Mouse (Mus musculus): ENCODE measurements around the gene Psg16. TPM values are rescaled to one million over a fixed set of nuclear protein-coding genes. Genes with fewer than 3 reads are reported as not detected.

Psg16 gene
- polyA plus RNA-seq (2014; fragmentation: Nextera tagmentation; extraction: Ambion mirVana) = 0.12 and 0.24 TPM in 2 replicates

DNA sequence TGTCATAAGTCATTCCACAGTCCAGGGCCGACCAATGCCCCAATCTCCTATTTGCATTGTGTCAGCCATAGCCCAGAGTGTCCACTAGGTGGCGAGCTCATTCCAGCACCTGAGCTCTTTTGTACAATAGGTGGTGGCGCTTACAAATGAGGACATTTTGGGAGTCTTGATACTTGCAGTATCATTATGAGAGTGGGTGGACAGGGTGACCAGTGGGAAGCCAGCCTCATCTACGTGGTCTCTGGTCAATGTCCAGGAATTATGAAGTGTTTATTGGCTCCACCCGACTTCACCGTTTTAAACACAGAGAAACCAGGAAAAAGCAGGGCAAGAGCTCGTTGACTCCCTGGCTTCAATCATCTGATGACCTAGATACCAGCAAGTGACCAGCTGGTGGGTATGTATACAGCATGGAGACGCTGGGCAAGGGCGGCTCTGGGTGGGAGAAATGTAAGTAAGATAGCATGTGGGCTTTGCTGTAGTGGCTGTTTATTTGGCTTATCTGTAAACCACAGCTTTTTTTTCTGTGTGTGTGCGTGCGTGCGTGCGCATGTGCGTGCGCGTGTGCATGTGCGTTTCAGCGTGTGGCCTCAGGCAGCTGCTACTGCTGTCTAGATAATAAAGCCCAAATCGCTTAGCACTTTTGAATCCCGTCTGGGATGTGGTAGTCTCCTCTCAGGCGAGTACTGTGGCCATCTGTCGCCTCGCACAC, at the start of gene Psg16:
Psg16 (plus strand) TSS at position 137 of the 712 bp plus-strand sequence.
- peak; percentile 83 for DNase-seq (ENCODE audit: low spot score)
- Histone ChIP-seq H3K4me1 (ENCODE audit: control insufficient read depth, insufficient read depth, low read length) (no peaks in the 10 kb centered on the region), H3K36me3 (ENCODE audit: control insufficient read depth, insufficient read depth, low read length) (no peaks in the 10 kb centered on the region), H3K9me3 (ENCODE audit: control insufficient read depth, low read length) (0 out of 2 replicates have a peak, but pooled peaks cover 6% of the 10 kb centered on the region), H3K27ac (replicated peaks; ENCODE audit: low read depth, low read length) (no peak within 1 kb of the TSS), H3K9ac (ENCODE audit: low read length) (no peak within 1 kb of the TSS), H3K4me2 (ENCODE audit: low read depth, severe bottlenecking) (no peak within 1 kb of the TSS), H3K27me3 (ENCODE audit: control insufficient read depth, insufficient read depth, low read length) (no peaks in the 10 kb centered on the region), H3K4me3 (ENCODE audit: low read depth, low read length) (no peak within 1 kb of the TSS)
- peak; percentile 80; the same call in 1 of the 2 replicates for ATAC-seq (ENCODE audit: insufficient number of reproducible peaks, low FRiP score, low TSS enrichment, low read depth)
- 68% methylated on average over 23 of the region's 23 CpGs for WGBS

DNA sequence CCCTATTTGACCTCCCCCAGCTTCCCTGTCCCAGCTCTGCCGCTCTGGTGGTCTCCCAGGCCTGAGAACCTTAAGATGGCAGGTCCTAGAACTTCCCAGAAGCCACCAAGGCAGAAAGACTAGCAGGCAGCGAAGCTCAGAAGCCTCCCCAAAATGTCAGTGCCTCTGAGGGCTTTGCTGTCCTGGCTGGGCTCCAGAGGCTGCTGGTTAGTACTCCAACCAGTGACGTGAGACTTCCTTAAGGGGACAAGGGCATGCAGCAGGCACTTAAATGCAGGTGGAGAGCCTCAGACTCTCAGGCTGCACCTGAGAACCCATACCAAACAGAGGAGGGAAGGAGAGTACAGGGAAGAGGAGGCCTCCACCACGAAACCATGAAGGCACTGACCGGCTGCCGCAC, 49.7 kb upstream of the Psg16 start:
- H3K27me3 ChIP-seq (ENCODE audit: control insufficient read depth, insufficient read depth, low read length) = no peaks in the 10 kb centered on the region
- 0 out of 2 replicates have a peak overlapping the region, but pooled peaks have one; percentile 0 for H3K4me3 ChIP-seq (ENCODE audit: low read depth, low read length)
- H3K9ac ChIP-seq (ENCODE audit: low read length) = no peak overlapping the region
- no peaks in the 10 kb centered on the region for H3K9me3 ChIP-seq (ENCODE audit: control insufficient read depth, low read length)
- no peak overlapping the region for H3K4me2 ChIP-seq (ENCODE audit: low read depth, severe bottlenecking)
- H3K27ac ChIP-seq (replicated peaks; ENCODE audit: low read depth, low read length) = no peak overlapping the region; the same call in 1 of the 2 replicates
- peaks cover 17% of the 10 kb centered on the region for H3K36me3 ChIP-seq (ENCODE audit: control insufficient read depth, insufficient read depth, low read length)
- peaks cover 21% of the 10 kb centered on the region for H3K4me1 ChIP-seq (ENCODE audit: control insufficient read depth, insufficient read depth, low read length)
- ATAC-seq (ENCODE audit: insufficient number of reproducible peaks, low FRiP score, low TSS enrichment, low read depth) (no peak), DNase-seq (ENCODE audit: low spot score) (no peak)
- 92% methylated on average over 6 of the region's 6 CpGs for WGBS

DNA sequence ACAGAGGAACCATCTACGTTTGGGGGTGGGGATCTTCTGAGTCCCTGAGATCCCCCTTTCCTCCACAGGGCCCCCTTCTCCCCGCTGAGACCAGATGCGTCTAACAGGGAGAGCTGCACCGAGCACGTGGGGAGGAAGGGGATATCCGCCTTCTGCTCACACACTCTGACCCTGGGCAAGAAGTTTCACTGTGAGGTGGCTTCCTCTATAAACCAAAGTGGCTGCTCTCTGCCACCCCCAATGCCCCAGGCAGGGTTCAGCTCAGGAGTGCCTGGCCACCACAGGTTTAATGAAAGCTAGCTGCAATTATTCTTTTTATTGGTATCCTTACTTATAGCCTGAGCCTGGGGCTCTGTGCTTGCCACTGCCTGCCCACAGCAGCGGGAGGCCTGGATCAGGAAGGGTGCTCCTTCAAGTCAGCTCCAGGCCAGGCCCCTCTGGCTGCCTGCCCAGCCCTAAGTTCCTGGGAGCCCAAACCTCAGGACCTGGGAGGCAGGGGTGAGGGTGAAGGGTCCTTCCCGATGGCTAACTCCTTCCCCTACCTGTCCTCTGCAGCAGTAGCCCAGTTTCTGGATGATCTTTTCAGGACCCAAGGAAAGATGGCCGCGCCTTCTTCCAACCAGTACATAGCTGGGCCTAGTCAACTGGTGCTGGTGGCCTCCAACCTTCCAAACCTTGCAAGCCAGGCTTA, 48.9 kb upstream of the Psg16 start:
- Histone ChIP-seq H3K4me2 (ENCODE audit: low read depth, severe bottlenecking) (peak overlapping the region; percentile 20), H3K27ac (replicated peaks; ENCODE audit: low read depth, low read length) (no peak overlapping the region; the same call in 1 of the 2 replicates), H3K9me3 (ENCODE audit: control insufficient read depth, low read length) (no peaks in the 10 kb centered on the region), H3K27me3 (ENCODE audit: control insufficient read depth, insufficient read depth, low read length) (no peaks in the 10 kb centered on the region), H3K9ac (ENCODE audit: low read length) (no peak overlapping the region), H3K4me3 (ENCODE audit: low read depth, low read length) (no peak overlapping the region), H3K36me3 (ENCODE audit: control insufficient read depth, insufficient read depth, low read length) (peaks cover 17% of the 10 kb centered on the region), H3K4me1 (ENCODE audit: control insufficient read depth, insufficient read depth, low read length) (peaks cover 21% of the 10 kb centered on the region)
- ATAC-seq (ENCODE audit: insufficient number of reproducible peaks, low FRiP score, low TSS enrichment, low read depth) (no peak), DNase-seq (ENCODE audit: low spot score) (peak; percentile 35)
- 73% methylated on average over 10 of the region's 10 CpGs for WGBS

DNA sequence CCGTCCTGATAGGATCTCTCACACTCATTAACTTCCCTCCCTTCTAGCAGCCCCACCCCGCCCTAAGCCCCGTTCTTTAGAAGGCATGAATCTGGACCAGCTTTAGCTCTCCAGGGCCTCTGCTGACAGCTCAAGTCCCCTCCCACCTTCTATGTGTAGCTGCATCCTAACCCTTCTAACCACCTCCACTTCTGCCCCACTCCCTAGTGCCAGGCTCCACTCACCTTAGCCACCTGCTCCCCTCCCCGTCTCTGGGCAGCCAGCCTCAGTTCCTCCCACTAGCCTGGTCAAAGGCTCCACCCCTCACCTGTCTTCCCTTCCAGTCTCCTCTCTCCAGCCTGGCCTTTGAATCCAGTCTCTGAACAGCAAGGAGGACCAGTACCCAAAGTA, 48.3 kb upstream of the Psg16 start:
- WGBS = 63% methylated on average over 4 of the region's 4 CpGs
- H3K9ac ChIP-seq (ENCODE audit: low read length) = no peak overlapping the region
- H3K4me2 ChIP-seq (ENCODE audit: low read depth, severe bottlenecking) = no peak overlapping the region
- H3K4me1 ChIP-seq (ENCODE audit: control insufficient read depth, insufficient read depth, low read length) = peaks cover 21% of the 10 kb centered on the region
- no peak overlapping the region for H3K4me3 ChIP-seq (ENCODE audit: low read depth, low read length)
- H3K27me3 ChIP-seq (ENCODE audit: control insufficient read depth, insufficient read depth, low read length) = no peaks in the 10 kb centered on the region
- no peak overlapping the region for H3K27ac ChIP-seq (replicated peaks; ENCODE audit: low read depth, low read length)
- no peaks in the 10 kb centered on the region for H3K9me3 ChIP-seq (ENCODE audit: control insufficient read depth, low read length)
- peaks cover 13% of the 10 kb centered on the region for H3K36me3 ChIP-seq (ENCODE audit: control insufficient read depth, insufficient read depth, low read length)
- DNase-seq (ENCODE audit: low spot score) (no peak), ATAC-seq (ENCODE audit: insufficient number of reproducible peaks, low FRiP score, low TSS enrichment, low read depth) (no peak)

DNA sequence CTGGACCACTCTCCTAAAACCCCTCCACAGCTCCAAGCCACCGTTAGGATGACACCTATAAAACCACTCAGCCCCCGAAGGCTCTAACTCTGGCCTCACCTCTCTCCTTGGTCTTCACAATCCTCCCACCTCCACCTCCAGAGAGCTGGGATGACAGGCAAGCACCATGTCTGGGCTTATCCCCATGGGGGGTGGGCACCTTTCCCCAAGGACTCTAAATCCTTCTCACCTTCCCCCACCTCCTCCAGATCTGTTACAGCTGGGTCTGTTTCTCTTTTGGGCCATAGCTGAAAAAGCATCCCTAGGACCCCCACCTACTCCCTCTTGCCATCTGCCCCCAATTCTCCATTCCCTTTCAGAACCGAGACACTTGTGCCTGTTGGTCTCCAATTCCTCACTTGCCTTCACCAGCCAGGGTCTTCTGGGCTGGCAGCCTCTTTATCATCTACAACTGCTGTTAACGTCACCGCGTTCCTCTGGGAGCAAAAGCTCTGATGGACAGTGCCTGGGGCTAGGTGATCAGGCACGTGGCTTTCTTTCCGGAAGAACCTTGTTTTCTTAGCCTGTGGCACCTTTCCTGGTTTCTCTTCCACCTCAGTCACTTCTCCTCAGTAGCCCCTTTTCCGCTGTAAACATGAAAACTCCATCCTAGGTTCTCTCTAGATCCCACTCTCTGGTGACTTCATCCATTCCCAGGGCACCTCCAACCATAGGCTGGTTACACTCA, 47.8 kb upstream of the Psg16 start:
- Histone ChIP-seq H3K4me2 (ENCODE audit: low read depth, severe bottlenecking) (peak overlapping the region; percentile 71), H3K27ac (replicated peaks; ENCODE audit: low read depth, low read length) (no peak overlapping the region), H3K27me3 (ENCODE audit: control insufficient read depth, insufficient read depth, low read length) (no peaks in the 10 kb centered on the region), H3K36me3 (ENCODE audit: control insufficient read depth, insufficient read depth, low read length) (peaks cover 12% of the 10 kb centered on the region), H3K4me1 (ENCODE audit: control insufficient read depth, insufficient read depth, low read length) (peaks cover 21% of the 10 kb centered on the region), H3K4me3 (ENCODE audit: low read depth, low read length) (no peak overlapping the region), H3K9ac (ENCODE audit: low read length) (no peak overlapping the region), H3K9me3 (ENCODE audit: control insufficient read depth, low read length) (no peaks in the 10 kb centered on the region)
- 74% methylated on average over 9 of the region's 9 CpGs for WGBS
- ATAC-seq (ENCODE audit: insufficient number of reproducible peaks, low FRiP score, low TSS enrichment, low read depth) = no peak
- no peak for DNase-seq (ENCODE audit: low spot score)

DNA sequence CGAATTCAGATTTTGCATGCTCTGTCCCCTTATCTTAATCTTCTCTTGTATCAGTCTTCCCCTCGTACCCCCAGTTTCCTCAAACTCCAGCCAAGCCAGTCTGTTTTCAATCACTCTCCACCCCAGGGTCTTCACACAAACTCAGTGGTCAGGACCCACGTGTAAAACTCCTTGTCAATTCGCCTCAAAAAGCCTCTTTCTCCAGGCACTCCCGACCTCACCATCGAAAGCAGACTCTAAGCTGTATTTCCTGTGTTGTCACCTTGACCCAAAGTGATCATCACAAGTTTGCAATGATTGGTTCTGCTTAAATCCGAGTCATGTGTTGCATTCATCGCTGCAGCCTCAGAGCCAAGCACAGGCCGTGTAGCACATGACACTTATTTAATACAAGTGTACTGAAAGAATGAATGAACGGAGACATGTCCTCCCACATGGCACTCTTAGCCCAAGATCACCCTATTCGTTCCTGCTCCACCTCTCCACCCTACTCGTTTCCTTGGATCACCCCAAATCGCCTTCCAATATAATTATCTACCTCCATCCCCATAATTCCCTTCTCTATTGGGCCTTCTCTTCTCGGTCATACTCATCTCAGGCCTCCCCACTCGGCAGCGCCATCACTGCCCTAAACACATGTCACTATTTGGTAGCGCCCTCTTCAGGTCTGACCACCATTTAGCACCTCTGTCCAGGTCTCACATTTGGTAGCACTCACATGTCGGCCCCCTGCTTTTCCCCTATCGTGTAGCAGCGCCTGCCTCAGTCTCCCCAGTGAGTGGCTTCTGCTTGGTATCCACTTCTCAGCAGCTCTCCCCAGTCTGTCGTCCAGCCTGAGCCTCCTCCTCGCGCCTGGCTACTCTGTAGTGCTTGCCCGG, 46.9 kb upstream of the Psg16 start:
- peak; percentile 76 for DNase-seq (ENCODE audit: low spot score)
- H3K9ac ChIP-seq (ENCODE audit: low read length) = peak overlapping the region; percentile 50
- H3K9me3 ChIP-seq (ENCODE audit: control insufficient read depth, low read length) = no peaks in the 10 kb centered on the region
- peak overlapping the region; percentile 71 for H3K4me2 ChIP-seq (ENCODE audit: low read depth, severe bottlenecking)
- peak overlapping the region; percentile 46 for H3K4me3 ChIP-seq (ENCODE audit: low read depth, low read length)
- ATAC-seq (ENCODE audit: insufficient number of reproducible peaks, low FRiP score, low TSS enrichment, low read depth) = no peak; the same call in 1 of the 2 replicates
- H3K36me3 ChIP-seq (ENCODE audit: control insufficient read depth, insufficient read depth, low read length) = peaks cover 8% of the 10 kb centered on the region
- peaks cover 21% of the 10 kb centered on the region for H3K4me1 ChIP-seq (ENCODE audit: control insufficient read depth, insufficient read depth, low read length)
- H3K27ac ChIP-seq (replicated peaks; ENCODE audit: low read depth, low read length) = no peak overlapping the region
- 5% methylated on average over 24 of the region's 24 CpGs for WGBS
- H3K27me3 ChIP-seq (ENCODE audit: control insufficient read depth, insufficient read depth, low read length) = no peaks in the 10 kb centered on the region

DNA sequence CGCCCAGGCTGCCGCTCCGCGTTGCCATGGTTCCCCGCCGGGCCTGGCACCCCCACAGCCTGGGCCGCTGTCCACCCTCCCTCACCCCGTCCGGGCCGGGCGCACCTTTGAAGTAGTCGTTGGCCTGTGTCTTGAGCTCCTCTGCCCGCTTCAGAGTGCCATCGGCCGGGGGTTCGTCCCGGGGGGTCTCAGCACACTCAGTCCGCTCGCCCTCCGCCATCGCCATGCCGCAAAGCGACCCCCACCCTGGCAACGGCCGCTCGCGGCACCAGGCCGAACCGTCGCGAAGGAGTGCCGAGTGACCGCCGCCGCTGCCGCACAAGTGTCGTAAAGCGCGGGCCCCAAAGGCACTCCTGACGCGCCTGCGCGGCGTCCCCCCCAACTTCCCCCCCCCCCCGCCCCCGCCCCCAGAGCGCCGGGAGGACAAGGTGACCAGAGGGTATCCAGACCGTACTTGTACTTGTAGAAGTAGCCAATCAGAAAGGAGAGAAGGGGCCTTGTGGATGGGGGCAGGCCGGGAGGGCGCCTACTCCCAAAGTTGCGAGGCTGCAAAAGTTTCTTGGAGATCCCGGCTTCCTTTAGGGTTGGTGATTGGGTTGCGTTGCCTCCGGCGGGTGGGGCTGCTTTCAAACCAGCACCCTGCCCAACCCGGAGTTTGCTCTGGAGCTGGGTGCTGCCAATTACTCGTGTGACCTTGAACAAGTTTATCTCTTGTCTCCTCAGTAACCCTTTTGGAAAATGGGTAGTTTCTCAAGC, 46.1 kb upstream of the Psg16 start, which contains the start of gene Ppp5c:
Ppp5c (minus strand) TSS at position 337 of the 756 bp plus-strand sequence.
- peak; percentile 96 for DNase-seq (ENCODE audit: low spot score)
- H3K4me2 ChIP-seq (ENCODE audit: low read depth, severe bottlenecking) = peak within 1 kb of the TSS; percentile 71
- peak; percentile 87 for ATAC-seq (ENCODE audit: insufficient number of reproducible peaks, low FRiP score, low TSS enrichment, low read depth)
- no peaks in the 10 kb centered on the region for H3K9me3 ChIP-seq (ENCODE audit: control insufficient read depth, low read length)
- under 1% methylated on average over 56 of the region's 58 CpGs for WGBS
- peak within 1 kb of the TSS; percentile 50 for H3K9ac ChIP-seq (ENCODE audit: low read length)
- H3K27ac ChIP-seq (replicated peaks; ENCODE audit: low read depth, low read length) = 0 out of 2 replicates have a peak within 1 kb of the TSS, but pooled peaks have one; percentile 57
- H3K36me3 ChIP-seq (ENCODE audit: control insufficient read depth, insufficient read depth, low read length) = peaks cover 5% of the 10 kb centered on the region; the same call in 1 of the 2 replicates
- no peaks in the 10 kb centered on the region for H3K27me3 ChIP-seq (ENCODE audit: control insufficient read depth, insufficient read depth, low read length)
- H3K4me3 ChIP-seq (ENCODE audit: low read depth, low read length) = peak within 1 kb of the TSS; percentile 46
- peaks cover 21% of the 10 kb centered on the region for H3K4me1 ChIP-seq (ENCODE audit: control insufficient read depth, insufficient read depth, low read length)
